Mouse (Mus musculus) layer of hippocampus, adult 6 months (tissue): Measurements from ENCODE around the gene Vmn1r47. TPM values are rescaled to one million over a fixed set of nuclear protein-coding genes. Genes with fewer than 3 reads are reported as not detected.

Experiments used
- long read RNA-seq, 2 experiments: library from polyadenylated mRNA; unstranded; transcript quantifications; one replicate each; pipeline ENCODE4 v2.0.0; 2019 to 2020
- polyA plus RNA-seq: library from polyadenylated mRNA; unstranded; fragments of <200 nt; fragmentation: Nextera tagmentation; gene quantifications from 2 replicates; pipeline ENCODE4 v1.2.3, GENCODE M21; 2021

The Vmn1r47 gene
- polyA plus RNA-seq: not detected in 2 replicates
- long read RNA-seq, experiment 1: 0 reads
- long read RNA-seq, experiment 2: 0 reads

DNA sequence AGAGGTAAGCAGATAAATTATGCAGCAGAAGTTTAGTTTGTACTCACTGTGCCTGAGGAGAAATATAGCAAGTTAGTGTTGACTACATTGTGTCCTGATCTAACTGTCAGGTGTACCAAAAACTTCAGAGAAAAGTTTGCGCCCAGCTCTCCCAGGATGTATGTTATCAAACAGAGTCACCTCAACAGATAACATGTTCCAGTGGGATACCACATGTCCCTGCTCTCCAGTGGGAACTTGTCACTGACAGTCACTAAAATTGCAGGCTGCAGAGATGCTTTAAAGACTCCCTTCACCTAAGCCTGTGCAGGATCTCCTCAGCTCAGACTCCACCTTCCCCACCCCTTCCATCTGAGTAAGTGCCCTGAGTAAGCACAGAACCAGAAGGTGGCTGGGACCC is at the start of gene Vmn1r47:
Gene Vmn1r47, plus strand, starts transcription at position 301 of the 400 bp plus-strand sequence.

DNA sequence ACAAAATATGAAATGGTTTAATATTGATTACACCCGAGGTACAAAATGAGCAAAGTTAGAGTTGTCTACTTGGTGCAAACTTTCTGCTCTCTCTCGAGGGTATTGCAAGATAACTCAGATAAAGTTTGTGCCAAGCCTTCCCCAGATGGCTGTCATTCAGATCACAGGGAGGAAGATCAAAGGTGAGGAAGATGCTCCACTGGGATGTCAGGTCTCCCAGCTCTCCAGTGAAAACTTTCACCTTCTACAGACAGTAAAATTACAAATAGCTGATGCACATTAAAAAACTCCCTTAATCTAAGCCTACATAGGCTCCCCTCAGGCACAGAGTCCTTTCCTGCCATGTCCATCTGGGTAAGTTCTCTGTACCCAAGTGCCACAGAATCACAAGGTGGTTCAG is 46.9 kb upstream of the Vmn1r47 start, which contains the start of gene Vmn1r46:
Gene Vmn1r46, plus strand, starts transcription at position 301 of the 400 bp plus-strand sequence.

DNA sequence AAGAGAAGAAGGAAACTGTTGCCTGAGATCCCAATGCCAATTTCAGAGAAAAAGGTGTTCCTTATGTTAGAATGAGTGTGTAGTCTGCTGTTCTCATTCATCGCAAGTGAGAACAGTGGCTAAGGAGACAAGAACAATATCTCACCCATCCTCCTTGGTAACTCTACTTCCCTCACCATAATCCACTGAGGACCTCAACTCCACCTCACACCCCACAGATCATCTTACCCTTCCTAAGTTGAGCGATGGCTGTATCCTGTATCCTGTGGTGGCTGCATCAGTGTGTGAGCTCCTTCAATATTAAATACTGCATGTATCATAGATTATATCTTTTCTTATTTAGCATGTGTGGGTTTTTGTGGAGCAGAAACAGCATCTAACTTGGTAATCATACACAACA is 20.8 kb downstream of the Vmn1r47 start, which contains the start of gene Vmn1r48:
Gene Vmn1r48, minus strand, starts transcription at position 101 of the 400 bp plus-strand sequence.

Other genes with a start within 250 kb of the Vmn1r47 start
- not detected in 2 replicates for gene Vmn1r42, start 139.7 kb upstream of the Vmn1r47 start, polyA plus RNA-seq
- gene Vmn1r43, start 139.7 kb upstream of the Vmn1r47 start, polyA plus RNA-seq: not detected in 2 replicates
- gene Vmn1r44, start 132.5 kb upstream of the Vmn1r47 start, polyA plus RNA-seq: not detected in 2 replicates
- not detected in 2 replicates for gene Vmn1r45, start 75.5 kb upstream of the Vmn1r47 start, polyA plus RNA-seq
- gene Vmn1r46, start 46.8 kb upstream of the Vmn1r47 start, polyA plus RNA-seq: not detected in 2 replicates
- gene Vmn1r48, start 20.7 kb downstream of the Vmn1r47 start, polyA plus RNA-seq: not detected in 2 replicates
- gene Vmn1r49, start 62.4 kb downstream of the Vmn1r47 start, polyA plus RNA-seq: not detected in 2 replicates
- gene Vmn1r50, start 85.3 kb downstream of the Vmn1r47 start, polyA plus RNA-seq: not detected in 2 replicates
- gene Vmn1r51, start 106.4 kb downstream of the Vmn1r47 start, polyA plus RNA-seq: not detected in 2 replicates
- gene Vmn1r52, start 158.7 kb downstream of the Vmn1r47 start, polyA plus RNA-seq: not detected in 2 replicates
- not detected in 2 replicates for gene V1ra8, start 186.6 kb downstream of the Vmn1r47 start, polyA plus RNA-seq
- gene Vmn1r53, start 208.3 kb downstream of the Vmn1r47 start, polyA plus RNA-seq: not detected in 2 replicates
- gene Vmn1r54, start 230.2 kb downstream of the Vmn1r47 start, polyA plus RNA-seq: not detected in 2 replicates